Mouse (Mus musculus): ENCODE measurements around the gene Habp4. TPM values are rescaled to one million over a fixed set of nuclear protein-coding genes. Genes with fewer than 3 reads are reported as not detected.
A peak's percentile ranks its signal among the peaks of the same experiment; 100 is the strongest.

Habp4 gene
- polyA plus RNA-seq, 1 experiment from 2014 or later, result 17.4 TPM

DNA sequence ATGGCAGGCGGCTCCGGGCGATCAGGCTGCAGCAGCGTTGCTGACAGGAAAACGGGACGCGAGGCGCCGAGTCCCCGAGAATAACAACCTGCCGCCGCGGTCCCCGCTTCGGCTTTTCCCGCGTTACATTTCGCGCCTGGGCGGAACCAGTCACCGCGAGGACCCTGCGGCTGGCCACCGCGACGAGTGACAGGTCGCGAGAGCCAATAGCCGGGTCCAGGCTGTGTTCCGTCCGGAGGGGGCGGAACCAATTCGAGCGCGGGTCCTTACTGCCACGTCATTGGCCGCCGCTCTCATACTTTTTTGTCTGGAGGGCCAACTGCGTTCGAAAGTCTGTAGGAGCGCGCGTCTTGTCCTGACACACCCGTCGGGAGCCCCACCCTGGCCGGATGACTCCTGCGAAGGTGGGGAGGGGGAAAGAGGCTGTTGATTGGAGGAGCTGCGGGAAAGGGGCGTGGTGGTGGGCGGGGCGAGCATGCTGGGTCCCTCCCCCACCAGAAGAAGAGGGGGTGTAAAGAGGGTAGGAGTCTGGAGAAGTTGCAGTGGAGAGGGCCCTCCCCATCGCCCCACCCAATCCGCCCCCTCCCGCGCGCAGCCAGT is 8.4 kb upstream of the Habp4 start, which contains the start of gene Zfp367:
Zfp367 (minus strand) TSS at position 120 of the 600 bp plus-strand sequence.
- H3K4me1 ChIP-seq (replicated peaks), result peaks cover 7% of the 10 kb centered on the region
- H3K4me2 ChIP-seq (replicated peaks), result peak within 1 kb of the TSS; percentile 93
- ATAC-seq, result peak; percentile 95
- H3K4me3 ChIP-seq (replicated peaks), result peak within 1 kb of the TSS; percentile 97
- no peaks in the 10 kb centered on the region for H3K9me3 ChIP-seq
- no peaks in the 10 kb centered on the region for H3K36me3 ChIP-seq
- no peaks in the 10 kb centered on the region for H3K27me3 ChIP-seq (replicated peaks)
- H3K27ac ChIP-seq, result peak within 1 kb of the TSS; percentile 94
- H3K9ac ChIP-seq, result peak within 1 kb of the TSS; percentile 77
- WGBS, result under 1% methylated on average over 56 of the region's 56 CpGs

DNA sequence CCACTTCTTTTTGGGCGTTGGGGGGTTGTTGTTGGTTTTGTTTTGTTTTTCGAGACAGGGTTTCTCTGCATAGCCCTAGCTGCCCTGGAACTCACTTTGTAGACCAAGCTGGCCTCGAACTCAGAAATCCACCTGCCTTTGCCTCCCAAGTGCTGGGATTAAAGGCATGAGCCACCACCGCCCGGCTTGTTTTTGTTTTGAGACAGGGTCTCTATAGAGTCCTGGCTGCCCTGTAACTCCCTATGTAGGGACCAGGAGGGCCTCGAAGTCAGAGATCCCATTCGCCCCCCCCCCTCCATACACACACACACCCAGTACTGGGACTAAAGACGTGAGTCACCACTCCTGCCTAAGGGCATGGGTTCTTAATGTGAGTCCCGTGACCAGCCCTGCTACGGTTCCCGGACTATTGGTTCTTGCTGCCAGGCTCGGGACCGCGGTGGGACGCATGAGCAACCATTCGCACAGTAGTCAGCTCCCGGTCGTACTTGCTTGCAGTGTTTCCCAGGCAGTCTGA is 7.8 kb upstream of the Habp4 start:
- Histone ChIP-seq H3K27me3 (replicated peaks) (no peaks in the 10 kb centered on the region), H3K9ac (peak overlapping the region; percentile 32; the same call in 1 of the 2 replicates), H3K9me3 (no peaks in the 10 kb centered on the region), H3K4me2 (replicated peaks) (peak overlapping the region; percentile 93), H3K4me1 (replicated peaks) (peaks cover 7% of the 10 kb centered on the region), H3K4me3 (replicated peaks) (peak overlapping the region; percentile 97), H3K27ac (0 out of 2 replicates have a peak overlapping the region, but pooled peaks have one; percentile 7), H3K36me3 (no peaks in the 10 kb centered on the region)
- ATAC-seq, result peak; percentile 55
- 2% methylated on average over 18 of the region's 18 CpGs for WGBS

DNA sequence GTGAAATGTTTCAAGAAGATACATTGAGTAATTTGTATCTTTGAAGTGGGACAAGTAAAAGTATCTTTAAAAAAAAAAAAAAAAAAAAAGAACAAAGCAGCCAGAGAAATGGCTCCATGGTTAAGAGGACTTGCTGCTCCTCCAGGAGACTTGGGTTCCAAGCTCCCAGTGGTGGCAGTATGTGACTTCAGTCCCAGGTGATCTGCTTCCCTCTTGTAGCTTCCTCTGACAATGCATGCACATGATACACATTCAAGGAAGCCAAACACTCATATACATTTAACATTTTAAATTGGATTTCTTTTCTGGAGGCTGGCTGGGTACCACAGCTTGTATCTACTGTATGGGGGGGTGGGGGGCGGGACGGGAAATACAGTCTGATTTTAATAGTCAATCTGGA is 7.0 kb upstream of the Habp4 start:
- peaks cover 7% of the 10 kb centered on the region for H3K4me1 ChIP-seq (replicated peaks)
- H3K27ac ChIP-seq, result no peak overlapping the region
- H3K36me3 ChIP-seq, result no peaks in the 10 kb centered on the region
- H3K4me3 ChIP-seq (replicated peaks), result no peak overlapping the region
- WGBS, result 59% methylated on average over 2 of the region's 2 CpGs
- H3K9me3 ChIP-seq, result no peaks in the 10 kb centered on the region
- no peak for ATAC-seq
- no peak overlapping the region for H3K4me2 ChIP-seq (replicated peaks)
- H3K27me3 ChIP-seq (replicated peaks), result no peaks in the 10 kb centered on the region
- H3K9ac ChIP-seq, result no peak overlapping the region

DNA sequence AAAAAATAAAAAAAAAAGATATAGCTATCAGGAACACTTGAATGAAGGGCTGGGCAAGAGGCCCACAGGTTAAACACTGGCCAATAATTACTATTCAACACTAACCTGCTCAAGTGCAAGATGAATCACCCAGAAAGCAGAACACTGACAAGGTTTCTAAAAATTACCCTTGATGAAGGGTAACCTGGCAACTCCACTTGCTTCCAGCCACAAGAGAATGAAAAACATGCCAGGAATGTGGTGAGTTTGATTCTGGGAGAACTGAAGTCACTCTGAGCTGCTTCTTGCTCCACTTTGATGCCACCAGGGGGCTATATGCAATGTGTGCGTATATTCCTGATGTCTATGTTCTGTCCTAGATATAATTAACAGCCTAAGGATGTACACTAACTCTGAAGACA is 6.5 kb upstream of the Habp4 start:
- H3K36me3 ChIP-seq, result no peaks in the 10 kb centered on the region
- H3K4me2 ChIP-seq (replicated peaks), result no peak overlapping the region
- no peak overlapping the region for H3K27ac ChIP-seq
- no peaks in the 10 kb centered on the region for H3K27me3 ChIP-seq (replicated peaks)
- H3K4me3 ChIP-seq (replicated peaks), result no peak overlapping the region
- ATAC-seq, result no peak
- WGBS, result 12% methylated on average over 1 of the region's 1 CpGs
- no peaks in the 10 kb centered on the region for H3K9me3 ChIP-seq
- H3K4me1 ChIP-seq (replicated peaks), result peaks cover 5% of the 10 kb centered on the region
- no peak overlapping the region for H3K9ac ChIP-seq

DNA sequence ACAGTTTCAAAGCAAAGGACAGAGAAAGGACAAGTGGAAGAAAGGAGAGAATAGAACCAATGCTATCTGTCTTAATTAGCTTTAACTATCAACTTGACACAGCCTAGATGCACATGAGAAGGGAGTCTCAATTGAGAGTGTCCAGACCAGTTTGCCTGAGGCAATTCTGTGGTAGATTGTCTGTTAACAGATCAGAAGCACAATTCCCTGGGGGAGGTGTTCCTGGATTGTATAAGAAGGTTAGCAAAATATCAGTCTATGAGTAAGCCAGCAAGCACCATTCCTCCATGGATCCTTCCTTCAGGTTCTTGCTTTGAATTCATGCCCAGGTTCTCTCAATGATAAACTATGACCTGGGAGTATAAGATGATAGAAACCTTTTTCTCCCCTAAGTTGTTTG is 4.7 kb upstream of the Habp4 start:
- Histone ChIP-seq H3K27ac (no peak overlapping the region), H3K4me1 (replicated peaks) (peaks cover 6% of the 10 kb centered on the region)

DNA sequence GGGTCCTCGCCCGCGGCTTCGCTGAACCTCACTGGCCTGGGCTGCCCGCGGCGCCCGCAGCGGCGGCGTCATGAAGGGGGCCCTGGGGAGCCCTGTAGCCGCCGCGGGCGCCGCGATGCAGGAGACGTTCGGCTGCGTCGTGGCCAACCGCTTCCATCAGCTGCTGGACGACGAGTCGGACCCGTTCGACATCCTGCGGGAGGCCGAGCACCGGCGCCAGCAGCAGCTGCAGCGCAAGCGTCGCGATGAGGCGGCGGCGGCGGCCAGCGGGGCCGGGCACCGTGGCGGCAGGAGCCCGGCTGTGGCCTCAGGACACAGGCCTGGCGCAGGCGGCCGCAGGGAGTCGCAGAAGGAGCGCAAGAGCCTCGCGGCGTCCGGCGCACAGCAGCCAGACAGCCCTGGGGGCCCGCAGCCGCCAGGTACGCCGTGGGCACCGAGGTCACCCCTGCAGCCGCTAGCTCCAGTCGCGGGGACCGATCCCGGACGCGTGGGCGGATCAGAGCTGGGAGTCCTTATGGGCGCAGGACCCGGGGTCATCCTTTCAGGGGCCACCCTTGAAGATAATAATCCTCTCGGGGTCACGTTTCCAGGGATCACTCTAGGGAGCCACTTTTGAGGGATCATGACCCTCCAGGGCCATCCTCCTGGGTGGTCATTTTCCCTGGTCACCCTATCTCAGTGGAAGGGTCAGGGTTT is 440 bp downstream of the Habp4 start:
- WGBS, result under 1% methylated on average over 68 of the region's 71 CpGs

More for the DNA sequence above, 4.7 kb upstream of the Habp4 start:
- H3K4me2 ChIP-seq (replicated peaks), result no peak overlapping the region
- H3K36me3 ChIP-seq, result no peaks in the 10 kb centered on the region
- no peak overlapping the region for H3K4me3 ChIP-seq (replicated peaks)
- ATAC-seq, result no peak
- no peaks in the 10 kb centered on the region for H3K27me3 ChIP-seq (replicated peaks)
- H3K9me3 ChIP-seq, result no peaks in the 10 kb centered on the region
- no peak overlapping the region for H3K9ac ChIP-seq

DNA sequence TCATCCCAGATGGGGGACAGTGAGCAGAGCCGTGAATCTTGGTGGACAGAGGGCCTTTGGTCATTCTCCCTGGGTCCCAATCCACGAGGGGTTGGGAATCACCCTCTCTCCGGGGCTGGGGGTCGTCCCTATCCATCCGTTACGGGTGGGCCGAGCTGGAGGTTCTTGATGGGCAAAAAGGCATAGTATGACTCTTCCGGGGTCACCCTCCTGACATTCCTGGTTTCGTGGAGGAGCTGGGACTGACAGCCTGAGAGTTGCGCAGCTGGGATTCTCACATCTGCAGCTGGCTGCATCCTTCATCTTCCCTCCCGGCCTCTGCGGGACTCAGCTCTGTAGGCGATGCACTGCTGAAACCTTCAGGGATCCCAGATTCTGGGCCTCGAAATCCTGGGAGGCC is 1.0 kb downstream of the Habp4 start:
- Histone ChIP-seq H3K4me2 (replicated peaks) (peak overlapping the region; percentile 98), H3K4me3 (replicated peaks) (peak overlapping the region; percentile 89), H3K36me3 (no peaks in the 10 kb centered on the region; the same call in 1 of the 2 replicates), H3K27ac (no peak overlapping the region), H3K9ac (peak overlapping the region; percentile 84), H3K4me1 (replicated peaks) (peaks cover 13% of the 10 kb centered on the region), H3K9me3 (no peaks in the 10 kb centered on the region), H3K27me3 (replicated peaks) (no peaks in the 10 kb centered on the region)
- ATAC-seq, result peak; percentile 0; the same call in 1 of the 2 replicates
- WGBS, result 4% methylated on average over 14 of the region's 14 CpGs

More for the DNA sequence above, 440 bp downstream of the Habp4 start:
- Histone ChIP-seq H3K4me1 (replicated peaks) (peaks cover 13% of the 10 kb centered on the region), H3K36me3 (no peaks in the 10 kb centered on the region), H3K27me3 (replicated peaks) (no peaks in the 10 kb centered on the region), H3K4me3 (replicated peaks) (peak overlapping the region; percentile 89), H3K27ac (peak overlapping the region; percentile 81), H3K9me3 (no peaks in the 10 kb centered on the region), H3K4me2 (replicated peaks) (peak overlapping the region; percentile 98), H3K9ac (peak overlapping the region; percentile 84)
- ATAC-seq, result peak; percentile 79

DNA sequence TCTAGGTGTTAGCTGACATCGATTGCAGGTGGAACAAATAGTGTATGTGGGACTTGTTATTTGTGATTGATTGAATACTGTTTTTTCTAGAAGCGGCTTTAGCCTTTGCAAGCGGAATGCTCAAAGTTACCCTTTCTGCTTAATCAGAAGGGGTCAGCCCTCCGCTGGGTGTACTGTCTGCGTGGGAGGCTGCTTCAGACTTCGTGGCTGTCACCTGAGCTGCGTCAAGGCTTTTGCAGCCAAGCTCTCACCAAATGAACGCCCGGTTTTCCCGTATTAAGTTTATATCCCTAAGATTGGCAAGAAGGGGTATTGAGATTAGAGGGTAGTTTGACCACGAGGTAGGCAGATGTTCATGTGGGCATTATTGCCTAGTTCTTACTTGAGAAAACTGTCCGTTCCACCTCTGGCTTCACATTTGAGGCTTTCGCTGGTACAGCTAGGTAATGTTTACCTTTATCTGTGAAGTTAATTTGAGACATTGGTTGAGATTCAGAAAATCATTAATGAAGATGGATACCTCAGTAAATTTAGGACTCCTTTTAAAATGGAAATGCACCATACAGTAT is 1.6 kb downstream of the Habp4 start:
- peak overlapping the region; percentile 89 for H3K4me3 ChIP-seq (replicated peaks)
- H3K9ac ChIP-seq, result peak overlapping the region; percentile 84; the same call in 1 of the 2 replicates
- peaks cover 13% of the 10 kb centered on the region for H3K4me1 ChIP-seq (replicated peaks)
- no peaks in the 10 kb centered on the region for H3K27me3 ChIP-seq (replicated peaks)
- H3K9me3 ChIP-seq, result 0 out of 2 replicates have a peak, but pooled peaks cover under 1% of the 10 kb centered on the region
- WGBS, result 45% methylated on average over 13 of the region's 13 CpGs
- no peak overlapping the region for H3K27ac ChIP-seq
- peak overlapping the region; percentile 98 for H3K4me2 ChIP-seq (replicated peaks)
- ATAC-seq, result no peak
- H3K36me3 ChIP-seq, result no peaks in the 10 kb centered on the region; the same call in 1 of the 2 replicates

DNA sequence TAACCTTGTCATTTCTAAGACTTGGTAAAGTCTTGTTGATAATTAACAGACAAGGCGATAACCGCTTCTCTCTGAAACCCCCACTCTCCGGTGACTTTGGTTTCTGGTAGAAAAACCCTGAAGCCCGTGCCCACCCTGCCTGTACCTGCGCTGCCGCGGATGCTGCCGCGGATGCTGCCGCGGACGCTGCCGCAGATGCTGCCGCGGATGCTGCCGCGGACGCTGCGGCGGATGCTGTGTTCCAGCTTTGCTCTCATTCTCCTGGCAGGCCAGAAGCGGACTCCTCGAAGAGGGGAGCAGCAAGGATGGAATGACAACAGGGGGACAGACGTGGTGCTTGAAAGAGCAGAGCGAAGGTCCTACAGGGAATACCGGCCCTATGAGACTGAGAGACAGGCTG is 8.1 kb downstream of the Habp4 start:
- H3K4me2 ChIP-seq (replicated peaks), result no peak overlapping the region
- H3K27me3 ChIP-seq (replicated peaks), result no peaks in the 10 kb centered on the region
- 97% methylated on average over 25 of the region's 25 CpGs for WGBS
- H3K4me1 ChIP-seq (replicated peaks), result no peaks in the 10 kb centered on the region
- H3K9me3 ChIP-seq, result peaks cover 16% of the 10 kb centered on the region
- no peak overlapping the region for H3K4me3 ChIP-seq (replicated peaks)
- H3K36me3 ChIP-seq, result peaks cover 24% of the 10 kb centered on the region
- ATAC-seq, result no peak
- no peak overlapping the region for H3K9ac ChIP-seq
- no peak overlapping the region for H3K27ac ChIP-seq

DNA sequence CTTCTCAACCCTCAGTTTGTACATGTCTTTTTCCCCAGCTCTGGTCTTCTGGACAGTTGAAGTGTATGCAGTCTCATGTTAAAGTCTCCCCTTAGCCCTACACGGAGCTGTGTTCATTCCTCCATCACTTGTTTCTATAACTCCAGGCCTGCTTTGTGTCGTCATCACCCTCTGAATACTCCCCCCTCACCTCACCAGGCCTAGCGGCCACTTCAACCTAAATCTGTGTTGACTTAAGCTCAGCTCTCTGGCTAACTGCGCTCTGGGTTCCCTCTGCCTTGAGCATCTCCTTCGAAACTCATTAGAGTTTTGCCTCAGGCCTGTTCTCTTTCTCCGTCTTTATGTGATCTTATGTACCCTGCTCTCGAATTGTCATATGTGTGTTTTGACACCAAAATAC is 16.4 kb downstream of the Habp4 start:
- no peaks in the 10 kb centered on the region for H3K4me1 ChIP-seq (replicated peaks)
- no peak overlapping the region for H3K27ac ChIP-seq
- no peak overlapping the region for H3K9ac ChIP-seq
- H3K4me2 ChIP-seq (replicated peaks), result no peak overlapping the region
- H3K27me3 ChIP-seq (replicated peaks), result no peaks in the 10 kb centered on the region
- ATAC-seq, result no peak
- no peak overlapping the region for H3K4me3 ChIP-seq (replicated peaks)
- whole genome bisulfite sequencing, result 79% methylated on average over 7 of the region's 7 CpGs
- no peaks in the 10 kb centered on the region for H3K9me3 ChIP-seq
- H3K36me3 ChIP-seq, result peaks cover 2% of the 10 kb centered on the region; the same call in 1 of the 2 replicates

DNA sequence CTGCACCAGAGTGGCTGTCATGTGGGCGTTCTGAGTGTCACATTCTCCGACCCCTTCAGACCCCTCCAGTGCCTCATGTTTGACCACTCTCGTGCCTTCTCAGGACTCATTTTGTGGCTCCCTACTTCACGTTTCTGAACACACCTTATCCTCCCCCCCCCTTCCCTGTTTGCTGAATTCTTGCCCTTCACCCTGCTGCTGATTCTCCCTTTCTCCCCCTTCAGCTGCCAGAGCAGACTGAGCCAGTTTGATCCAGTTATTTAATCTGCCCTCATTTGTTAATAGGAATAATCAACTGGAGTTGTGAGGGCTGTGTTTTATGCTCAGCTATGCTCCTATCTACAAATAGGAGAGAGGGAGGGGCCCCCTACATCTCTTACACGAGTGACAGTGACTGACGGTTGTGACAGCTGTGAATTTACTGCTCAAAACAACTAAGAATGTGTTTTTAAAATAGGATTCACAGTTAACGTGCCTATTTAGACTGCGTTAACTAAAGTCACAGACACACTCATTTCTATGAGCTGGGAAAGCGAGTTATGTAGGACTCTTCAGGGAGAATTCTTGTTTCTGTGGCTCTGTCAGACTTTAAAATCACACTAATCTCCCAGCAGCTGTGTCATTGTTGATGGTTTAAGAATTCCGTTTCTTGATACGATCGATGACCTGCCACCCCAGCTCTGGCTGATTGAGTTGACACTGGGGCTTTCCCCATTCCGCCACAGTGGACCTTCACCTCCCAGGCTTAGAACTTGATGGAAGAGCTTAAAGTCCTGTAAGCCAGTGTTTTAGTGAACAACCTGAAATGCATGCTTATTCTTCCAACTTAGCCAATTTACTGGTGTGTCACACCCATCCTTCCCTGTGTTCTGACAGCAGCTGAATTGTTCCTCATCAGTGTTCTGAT is 17.4 kb downstream of the Habp4 start:
- H3K9me3 ChIP-seq, result no peaks in the 10 kb centered on the region
- 76% methylated on average over 13 of the region's 13 CpGs for WGBS
- no peak overlapping the region for H3K27ac ChIP-seq
- no peaks in the 10 kb centered on the region; the same call in 1 of the 2 replicates for H3K36me3 ChIP-seq
- ATAC-seq, result no peak
- no peak overlapping the region for H3K4me3 ChIP-seq (replicated peaks)
- H3K9ac ChIP-seq, result no peak overlapping the region
- H3K4me1 ChIP-seq (replicated peaks), result no peaks in the 10 kb centered on the region
- no peaks in the 10 kb centered on the region for H3K27me3 ChIP-seq (replicated peaks)
- no peak overlapping the region for H3K4me2 ChIP-seq (replicated peaks)
